Mouse (Mus musculus): ENCODE measurements around the gene Thada. TPM values are rescaled to one million over a fixed set of nuclear protein-coding genes. Genes with fewer than 3 reads are reported as not detected.

The Thada gene
- polyA plus RNA-seq, 1 experiment from 2014 or later, result 7.9 TPM

DNA sequence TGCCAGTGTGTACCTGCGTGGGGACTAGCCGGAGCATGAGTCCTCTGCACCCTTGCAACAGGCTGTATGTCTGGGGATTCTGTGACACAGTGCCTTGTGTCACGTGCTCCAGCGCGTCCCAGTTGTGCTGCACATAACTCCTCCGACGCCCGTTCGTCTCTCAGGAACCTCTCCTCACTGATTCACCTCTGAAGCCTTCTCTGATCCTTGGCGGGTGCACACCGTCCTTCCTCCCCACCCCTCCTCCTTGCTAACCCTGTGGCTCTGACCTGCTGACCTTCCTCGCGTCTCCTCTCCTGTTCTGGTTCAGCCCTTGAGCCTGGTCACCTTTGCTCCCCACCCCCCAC is 309.8 kb downstream of the Thada start:
- Histone ChIP-seq H3K9ac (no peak overlapping the region), H3K27ac (replicated peaks) (no peak overlapping the region), H3K4me2 (replicated peaks) (no peak overlapping the region), H3K36me3 (no peaks in the 10 kb centered on the region), H3K9me3 (replicated peaks) (no peaks in the 10 kb centered on the region), H3K27me3 (0 out of 2 replicates have a peak, but pooled peaks cover 5% of the 10 kb centered on the region), H3K4me3 (replicated peaks) (no peak overlapping the region), H3K4me1 (peaks cover 8% of the 10 kb centered on the region)
- no peak for ATAC-seq (ENCODE audit: insufficient number of reproducible peaks, low FRiP score, low TSS enrichment, low read depth)
- WGBS, result 45% methylated on average over 13 of the region's 13 CpGs

- Histone ChIP-seq H3K9me3 (replicated peaks) (no peaks in the 10 kb centered on the region), H3K27me3 (0 out of 2 replicates have a peak, but pooled peaks cover 5% of the 10 kb centered on the region), H3K27ac (replicated peaks) (no peak overlapping the region), H3K4me2 (replicated peaks) (no peak overlapping the region), H3K4me3 (replicated peaks) (no peak overlapping the region), H3K36me3 (no peaks in the 10 kb centered on the region), H3K9ac (no peak overlapping the region), H3K4me1 (0 out of 2 replicates have a peak, but pooled peaks cover 5% of the 10 kb centered on the region)
- no peak for ATAC-seq (ENCODE audit: insufficient number of reproducible peaks, low FRiP score, low TSS enrichment, low read depth)
- 77% methylated on average over 8 of the region's 8 CpGs for WGBS
Measured at GRCm38 (mm10) chr17:84155516-84156226, 310.3 kb downstream of the Thada start.

DNA sequence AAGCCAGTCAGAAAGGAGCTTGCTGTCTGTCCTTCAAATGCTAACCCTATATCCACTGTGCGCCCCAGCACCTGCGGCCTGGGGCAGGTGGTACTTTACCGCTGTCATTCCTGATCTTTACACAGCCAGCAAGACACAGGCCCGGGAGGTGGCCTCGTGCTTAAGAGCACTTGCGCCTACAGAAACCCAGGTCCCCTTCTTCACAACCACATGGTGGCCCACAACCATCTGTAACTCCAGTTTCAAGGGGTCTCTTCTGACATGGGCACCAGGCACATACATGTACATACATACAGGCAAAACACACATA is 311.0 kb downstream of the Thada start:
- Histone ChIP-seq H3K9me3 (replicated peaks) (no peaks in the 10 kb centered on the region), H3K4me3 (replicated peaks) (no peak overlapping the region), H3K36me3 (no peaks in the 10 kb centered on the region), H3K27me3 (0 out of 2 replicates have a peak, but pooled peaks cover 5% of the 10 kb centered on the region), H3K4me2 (replicated peaks) (no peak overlapping the region), H3K4me1 (0 out of 2 replicates have a peak, but pooled peaks cover 10% of the 10 kb centered on the region), H3K9ac (no peak overlapping the region), H3K27ac (replicated peaks) (no peak overlapping the region)
- no peak for ATAC-seq (ENCODE audit: insufficient number of reproducible peaks, low FRiP score, low TSS enrichment, low read depth)
- 88% methylated on average over 6 of the region's 6 CpGs for WGBS

DNA sequence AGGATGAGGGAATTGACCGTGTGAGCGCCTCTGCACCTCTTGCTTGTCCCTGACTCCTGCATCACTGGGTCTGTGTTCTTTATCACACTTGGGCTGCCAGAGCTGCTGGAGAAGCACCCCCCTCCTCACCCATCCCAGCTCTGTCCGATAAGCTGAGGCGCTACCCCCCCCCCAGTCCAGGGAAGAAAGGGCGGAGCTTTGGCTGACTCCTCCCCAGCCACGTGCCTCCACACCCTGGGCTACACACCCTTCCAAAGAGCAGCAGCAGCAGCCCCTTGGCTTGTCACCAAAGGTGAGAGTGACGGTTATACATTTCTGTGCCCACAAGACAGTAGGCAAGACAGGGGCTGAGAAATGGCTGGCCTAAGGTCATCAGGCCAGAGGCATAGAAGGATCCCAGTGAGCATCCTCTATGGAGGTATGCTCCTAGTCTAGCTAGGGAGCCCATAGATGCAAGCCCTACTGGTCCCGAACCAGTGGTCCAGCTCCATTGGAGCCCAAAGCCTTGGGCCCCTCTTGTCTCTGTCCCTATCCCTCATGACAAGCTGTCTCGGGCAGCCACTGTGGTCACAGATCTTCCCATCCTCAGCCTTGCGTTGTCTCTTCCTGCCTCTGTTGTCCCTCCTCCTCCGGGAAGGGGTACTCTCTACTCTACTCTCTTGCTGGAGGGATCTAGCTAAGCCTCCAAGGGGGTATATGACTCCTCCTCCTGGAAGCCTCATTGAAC is 311.5 kb downstream of the Thada start:
- H3K9ac ChIP-seq, result no peak overlapping the region
- 0 out of 2 replicates have a peak, but pooled peaks cover 5% of the 10 kb centered on the region for H3K27me3 ChIP-seq
- H3K4me1 ChIP-seq, result peaks cover 15% of the 10 kb centered on the region
- H3K4me3 ChIP-seq (replicated peaks), result no peak overlapping the region
- WGBS, result 84% methylated on average over 10 of the region's 11 CpGs
- no peaks in the 10 kb centered on the region for H3K36me3 ChIP-seq
- no peaks in the 10 kb centered on the region for H3K9me3 ChIP-seq (replicated peaks)
- ATAC-seq (ENCODE audit: insufficient number of reproducible peaks, low FRiP score, low TSS enrichment, low read depth), result no peak
- H3K4me2 ChIP-seq (replicated peaks), result no peak overlapping the region
- H3K27ac ChIP-seq (replicated peaks), result no peak overlapping the region

GRCm38 (mm10) chr17:84152976-84153786 is 312.8 kb downstream of the Thada start:
- H3K9me3 ChIP-seq (replicated peaks), result no peaks in the 10 kb centered on the region
- no peak overlapping the region for H3K4me3 ChIP-seq (replicated peaks)
- no peak overlapping the region for H3K4me2 ChIP-seq (replicated peaks)
- WGBS, result 77% methylated on average over 12 of the region's 12 CpGs
- no peaks in the 10 kb centered on the region for H3K36me3 ChIP-seq
- H3K9ac ChIP-seq, result no peak overlapping the region
- H3K4me1 ChIP-seq, result peaks cover 28% of the 10 kb centered on the region
- H3K27me3 ChIP-seq, result 0 out of 2 replicates have a peak, but pooled peaks cover 5% of the 10 kb centered on the region
- no peak overlapping the region for H3K27ac ChIP-seq (replicated peaks)
- no peak for ATAC-seq (ENCODE audit: insufficient number of reproducible peaks, low FRiP score, low TSS enrichment, low read depth)

- no peak for ATAC-seq (ENCODE audit: insufficient number of reproducible peaks, low FRiP score, low TSS enrichment, low read depth)
- Histone ChIP-seq H3K4me1 (peaks cover 34% of the 10 kb centered on the region), H3K4me3 (replicated peaks) (no peak overlapping the region), H3K4me2 (replicated peaks) (no peak overlapping the region), H3K9me3 (replicated peaks) (no peaks in the 10 kb centered on the region), H3K27ac (replicated peaks) (no peak overlapping the region), H3K36me3 (no peaks in the 10 kb centered on the region), H3K27me3 (0 out of 2 replicates have a peak, but pooled peaks cover 4% of the 10 kb centered on the region), H3K9ac (no peak overlapping the region)
- WGBS, result 57% methylated on average over 6 of the region's 6 CpGs
Measured at GRCm38 (mm10) chr17:84152206-84152975, 313.6 kb downstream of the Thada start.

- no peak for ATAC-seq (ENCODE audit: insufficient number of reproducible peaks, low FRiP score, low TSS enrichment, low read depth)
- H3K4me2 ChIP-seq (replicated peaks), result no peak overlapping the region
- peaks cover 37% of the 10 kb centered on the region for H3K4me1 ChIP-seq
- H3K27ac ChIP-seq (replicated peaks), result no peak overlapping the region
- no peaks in the 10 kb centered on the region for H3K27me3 ChIP-seq
- H3K36me3 ChIP-seq, result no peaks in the 10 kb centered on the region
- WGBS, result 75% methylated on average over 6 of the region's 6 CpGs
- no peak overlapping the region for H3K4me3 ChIP-seq (replicated peaks)
- no peaks in the 10 kb centered on the region for H3K9me3 ChIP-seq (replicated peaks)
- H3K9ac ChIP-seq, result no peak overlapping the region
Measured at GRCm38 (mm10) chr17:84151306-84151705, 314.7 kb downstream of the Thada start.

DNA sequence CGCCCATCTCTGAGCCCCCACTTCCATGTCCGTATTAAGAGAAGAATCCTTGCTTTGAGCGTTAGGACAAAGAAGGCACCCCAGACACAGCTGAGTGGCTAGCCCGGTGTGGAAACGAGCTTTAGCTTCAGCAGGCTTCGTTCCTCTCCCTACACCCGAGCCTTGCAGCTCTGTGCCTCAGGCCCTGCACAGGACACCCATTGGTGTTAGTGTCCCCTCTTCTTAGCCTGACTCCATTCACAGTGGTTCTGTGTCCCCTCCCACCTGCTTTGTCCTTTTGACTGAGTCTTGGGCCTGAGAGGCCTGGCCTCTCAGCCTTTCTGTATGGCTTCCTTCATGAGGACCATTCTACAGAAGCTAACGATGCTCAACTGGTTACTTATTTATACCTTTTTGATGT is 315.7 kb downstream of the Thada start:
- no peak for ATAC-seq (ENCODE audit: insufficient number of reproducible peaks, low FRiP score, low TSS enrichment, low read depth)
- Histone ChIP-seq H3K27ac (replicated peaks) (no peak overlapping the region), H3K4me3 (replicated peaks) (no peak overlapping the region), H3K36me3 (no peaks in the 10 kb centered on the region), H3K4me2 (replicated peaks) (no peak overlapping the region), H3K27me3 (no peaks in the 10 kb centered on the region), H3K4me1 (peaks cover 47% of the 10 kb centered on the region), H3K9me3 (replicated peaks) (no peaks in the 10 kb centered on the region), H3K9ac (no peak overlapping the region)
- 65% methylated on average over 8 of the region's 8 CpGs for WGBS

GRCm38 (mm10) chr17:84149566-84149965 is 316.4 kb downstream of the Thada start:
- H3K9ac ChIP-seq, result no peak overlapping the region
- H3K4me3 ChIP-seq (replicated peaks), result no peak overlapping the region
- no peak for ATAC-seq (ENCODE audit: insufficient number of reproducible peaks, low FRiP score, low TSS enrichment, low read depth)
- no peak overlapping the region for H3K4me2 ChIP-seq (replicated peaks)
- H3K9me3 ChIP-seq (replicated peaks), result no peaks in the 10 kb centered on the region
- H3K36me3 ChIP-seq, result no peaks in the 10 kb centered on the region
- H3K27me3 ChIP-seq, result no peaks in the 10 kb centered on the region
- H3K4me1 ChIP-seq, result peaks cover 51% of the 10 kb centered on the region
- 41% methylated on average over 5 of the region's 5 CpGs for WGBS
- H3K27ac ChIP-seq (replicated peaks), result peak overlapping the region; percentile 90

GRCm38 (mm10) chr17:84148499-84149484 is 317.2 kb downstream of the Thada start:
- H3K4me1 ChIP-seq, result peaks cover 57% of the 10 kb centered on the region
- no peak overlapping the region for H3K9ac ChIP-seq
- H3K4me2 ChIP-seq (replicated peaks), result no peak overlapping the region; the same call in 1 of the 2 replicates

More at GRCm38 (mm10) chr17:84148499-84149484, 317.2 kb downstream of the Thada start:
- Histone ChIP-seq H3K36me3 (no peaks in the 10 kb centered on the region), H3K4me3 (replicated peaks) (no peak overlapping the region), H3K9me3 (replicated peaks) (no peaks in the 10 kb centered on the region), H3K27ac (replicated peaks) (peak overlapping the region; percentile 90), H3K27me3 (no peaks in the 10 kb centered on the region)
- peak; percentile 80 for ATAC-seq (ENCODE audit: insufficient number of reproducible peaks, low FRiP score, low TSS enrichment, low read depth)
- WGBS, result 21% methylated on average over 11 of the region's 11 CpGs
